Mouse (Mus musculus) neural tube, embryonic 12.5 days (tissue): ENCODE data around the gene Pno1. TPM values are rescaled to one million over a fixed set of nuclear protein-coding genes. Genes with fewer than 3 reads are reported as not detected.

Source experiments
- ATAC-seq: fragments of 200-750 bp; cut with Nextera tagmentation; 2 replicates; pipeline ENCODE4 v1.8.0; 2017; ENCODE audit warnings: low read depth, mild to moderate bottlenecking, moderate TSS enrichment, moderate library complexity; ENCODE audit not compliant: low FRiP score
- H3K27ac ChIP-seq: fragments of 300-500 bp; sonication (generic); 2 replicates; pipeline ENCODE4 v1.5.1; 2016
- H3K27me3 ChIP-seq: fragments of 300-500 bp; sonication (generic); replicated peaks from 2 replicates; pipeline ENCODE4 v1.6.1; 2016; ENCODE audit warnings: mild to moderate bottlenecking
- H3K36me3 ChIP-seq: fragments of 300-500 bp; sonication (generic); 2 replicates; pipeline ENCODE4 v1.6.1; 2016; ENCODE audit warnings: mild to moderate bottlenecking
- H3K4me1 ChIP-seq: fragments of 300-500 bp; sonication (generic); 2 replicates; pipeline ENCODE4 v1.6.1; 2016
- H3K4me2 ChIP-seq: fragments of 300-500 bp; sonication (generic); replicated peaks from 2 replicates; pipeline ENCODE4 v1.6.1; 2016; ENCODE audit warnings: mild to moderate bottlenecking
- H3K4me3 ChIP-seq: fragments of 300-500 bp; sonication (generic); 2 replicates; pipeline ENCODE4 v1.5.1; 2016
- H3K9ac ChIP-seq: fragments of 300-500 bp; sonication (generic); 2 replicates; pipeline ENCODE4 v1.6.1; 2016; ENCODE audit warnings: mild to moderate bottlenecking
- H3K9me3 ChIP-seq: fragments of 300-500 bp; sonication (generic); 2 replicates; pipeline ENCODE4 v1.6.1; 2016; ENCODE audit warnings: mild to moderate bottlenecking
- WGBS: fragments of 180-500 bp; shearing (Covaris S2); methylation state at CpG from one replicate; pipeline ENCODE4 v1.1.7; 2016; 5-methylcytosine and 5-hydroxymethylcytosine counted together
- polyA plus RNA-seq: library from polyadenylated mRNA; unstranded; fragments of >200 nt; fragmentation: Nextera tagmentation; extraction: Ambion mirVana; gene quantifications from 2 replicates; pipeline ENCODE4 v1.2.1, GENCODE M21; 2016

The Pno1 gene
- polyA plus RNA-seq, 1 experiment from 2014 or later: 69.5 TPM

- Histone ChIP-seq H3K9me3 (peaks cover 12% of the 10 kb centered on the region; the same call in 1 of the 2 replicates), H3K4me1 (no peaks in the 10 kb centered on the region), H3K36me3 (peaks cover 3% of the 10 kb centered on the region; the same call in 1 of the 2 replicates), H3K4me2 (no peak overlapping the region), H3K27me3 (no peaks in the 10 kb centered on the region), H3K4me3 (no peak overlapping the region), H3K9ac (no peak overlapping the region), H3K27ac (no peak overlapping the region)
- ATAC-seq: no peak
- WGBS: 95% methylated on average over 1 of the region's 1 CpGs
Measured at GRCm38 (mm10) chr11:17170938-17171729, 40.2 kb downstream of the Pno1 start.

- Histone ChIP-seq H3K4me2 (no peak overlapping the region), H3K9ac (no peak overlapping the region), H3K9me3 (peaks cover 12% of the 10 kb centered on the region; the same call in 1 of the 2 replicates), H3K27ac (no peak overlapping the region), H3K4me3 (no peak overlapping the region), H3K4me1 (no peaks in the 10 kb centered on the region), H3K36me3 (peaks cover 3% of the 10 kb centered on the region; the same call in 1 of the 2 replicates), H3K27me3 (no peaks in the 10 kb centered on the region)
- no peak for ATAC-seq
- 84% methylated on average over 2 of the region's 2 CpGs for WGBS
Measured at GRCm38 (mm10) chr11:17169262-17169661, 42.1 kb downstream of the Pno1 start.

GRCm38 (mm10) chr11:17166627-17167026, 44.7 kb downstream of the Pno1 start:
- H3K9me3 ChIP-seq: no peaks in the 10 kb centered on the region
- H3K27ac ChIP-seq: no peak overlapping the region
- H3K9ac ChIP-seq: no peak overlapping the region
- peaks cover 10% of the 10 kb centered on the region; the same call in 1 of the 2 replicates for H3K4me1 ChIP-seq
- H3K27me3 ChIP-seq: no peaks in the 10 kb centered on the region
- H3K4me3 ChIP-seq: no peak overlapping the region
- no peak overlapping the region for H3K4me2 ChIP-seq
- no peak for ATAC-seq
- 88% methylated on average over 7 of the region's 7 CpGs for WGBS
- H3K36me3 ChIP-seq: no peaks in the 10 kb centered on the region

GRCm38 (mm10) chr11:17163956-17164355, 47.4 kb downstream of the Pno1 start:
- Histone ChIP-seq H3K4me2 (no peak overlapping the region), H3K9ac (no peak overlapping the region), H3K36me3 (no peaks in the 10 kb centered on the region), H3K4me1 (peaks cover 22% of the 10 kb centered on the region), H3K9me3 (no peaks in the 10 kb centered on the region), H3K4me3 (no peak overlapping the region), H3K27ac (no peak overlapping the region), H3K27me3 (no peaks in the 10 kb centered on the region)
- no peak for ATAC-seq
- WGBS: 88% methylated on average over 1 of the region's 1 CpGs

- peaks cover 22% of the 10 kb centered on the region for H3K4me1 ChIP-seq
- H3K9me3 ChIP-seq: no peaks in the 10 kb centered on the region
- no peaks in the 10 kb centered on the region for H3K27me3 ChIP-seq
- H3K4me2 ChIP-seq: peak overlapping the region; percentile 71
- peak overlapping the region; percentile 99 for H3K9ac ChIP-seq
- peak overlapping the region; percentile 96 for H3K4me3 ChIP-seq
- ATAC-seq: no peak
- H3K36me3 ChIP-seq: no peaks in the 10 kb centered on the region
- H3K27ac ChIP-seq: peak overlapping the region; percentile 92
- 2% methylated on average over 12 of the region's 12 CpGs for WGBS
Measured at GRCm38 (mm10) chr11:17160242-17160641, 51.1 kb downstream of the Pno1 start.

GRCm38 (mm10) chr11:17159738-17160241, 51.6 kb downstream of the Pno1 start:
- ATAC-seq: peak; percentile 52
- peaks cover 22% of the 10 kb centered on the region for H3K4me1 ChIP-seq
- H3K27me3 ChIP-seq: no peaks in the 10 kb centered on the region
- H3K27ac ChIP-seq: peak overlapping the region; percentile 92
- 2% methylated on average over 46 of the region's 46 CpGs for WGBS
- no peaks in the 10 kb centered on the region for H3K9me3 ChIP-seq
- H3K4me2 ChIP-seq: peak overlapping the region; percentile 71
- H3K4me3 ChIP-seq: peak overlapping the region; percentile 96
- H3K36me3 ChIP-seq: no peaks in the 10 kb centered on the region
- H3K9ac ChIP-seq: peak overlapping the region; percentile 99

- Histone ChIP-seq H3K9me3 (no peaks in the 10 kb centered on the region), H3K4me3 (peak within 1 kb of the TSS; percentile 96), H3K4me2 (peak within 1 kb of the TSS; percentile 71), H3K9ac (peak within 1 kb of the TSS; percentile 99), H3K27me3 (no peaks in the 10 kb centered on the region), H3K4me1 (peaks cover 21% of the 10 kb centered on the region), H3K36me3 (no peaks in the 10 kb centered on the region), H3K27ac (peak within 1 kb of the TSS; percentile 92)
- WGBS: under 1% methylated on average over 89 of the region's 89 CpGs
- ATAC-seq: peak; percentile 98
Measured at GRCm38 (mm10) chr11:17158858-17159737, 52.3 kb downstream of the Pno1 start, which contains the start of gene Ppp3r1. Ppp3r1 (plus strand) TSS chr11:17159263.

Other genes starting within 250 kb of the Pno1 start
- gene Cnrip1, start 160.0 kb downstream of the Pno1 start, polyA plus RNA-seq: 45.9 and 51.2 TPM in 2 replicates
- 4.8 and 5.7 TPM in 2 replicates for gene Plek, start 159.2 kb downstream of the Pno1 start, polyA plus RNA-seq
- 139 and 140 TPM in 2 replicates for gene Ppp3r1, start 52.3 kb downstream of the Pno1 start, polyA plus RNA-seq
- 24.0 and 26.0 TPM in 2 replicates for gene Wdr92, start 29.5 kb downstream of the Pno1 start, polyA plus RNA-seq
- gene C1d, start 46.0 kb upstream of the Pno1 start, polyA plus RNA-seq: 109 and 118 TPM in 2 replicates